Mouse (Mus musculus): ENCODE results near the gene Gpatch11. TPM values are rescaled to one million over a fixed set of nuclear protein-coding genes. Genes with fewer than 3 reads are reported as not detected.

The Gpatch11 gene
- polyA plus RNA-seq (2017; shearing (Covaris generic)): 99.6 TPM

DNA sequence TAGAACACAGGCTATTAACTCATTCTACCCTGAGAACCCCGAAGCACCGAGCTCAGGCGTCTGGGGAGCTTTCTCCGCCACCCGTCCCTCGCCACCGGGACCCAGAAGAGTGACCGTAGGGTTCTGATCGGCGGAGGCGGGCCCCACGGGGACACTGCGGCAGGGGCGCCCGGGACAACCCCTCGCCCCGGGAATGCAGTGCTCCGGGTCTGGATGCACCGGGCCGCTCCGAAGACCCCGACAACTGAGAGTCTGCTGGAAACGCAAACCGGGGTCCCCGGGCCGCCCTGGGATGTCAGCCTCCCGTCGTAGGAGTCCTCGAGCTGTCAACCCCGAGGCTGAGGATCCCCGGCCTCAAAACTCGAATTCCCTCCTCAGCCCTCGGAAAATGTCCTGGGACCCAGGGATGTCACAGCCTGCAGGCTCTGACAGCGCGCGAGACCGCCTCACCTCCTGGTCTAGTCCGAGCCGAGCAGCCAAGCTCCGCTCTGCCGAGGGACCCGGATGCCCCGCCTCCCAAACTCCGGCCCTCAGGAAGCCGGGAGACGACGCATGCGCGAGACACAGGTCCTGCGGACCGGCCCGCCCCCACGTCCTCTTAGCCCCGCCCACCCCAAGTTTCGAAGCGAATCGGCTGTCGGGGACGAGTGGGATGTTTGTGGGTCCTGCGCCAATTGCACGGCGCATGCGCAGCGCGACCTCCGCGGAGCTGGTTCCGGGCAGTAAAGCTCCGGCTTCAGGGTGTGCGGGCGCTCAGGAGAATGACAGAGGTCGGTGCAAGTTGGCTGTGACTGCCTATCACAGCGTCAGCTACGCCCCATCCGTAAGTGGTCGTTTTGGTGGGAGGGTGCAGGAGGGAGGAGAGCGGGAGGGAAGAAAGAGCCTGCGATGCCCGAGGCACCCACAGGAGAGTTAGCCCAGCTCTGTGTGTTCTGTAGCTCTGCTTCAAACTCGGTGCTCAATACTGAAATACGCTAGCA is at the start of gene Gpatch11, which contains the start of gene Heatr5b:
Gene Gpatch11, plus strand, starts transcription at position 712 of the 980 bp plus-strand sequence.
Gene Heatr5b, minus strand, starts transcription at position 509 of the 980 bp plus-strand sequence.

DNA sequence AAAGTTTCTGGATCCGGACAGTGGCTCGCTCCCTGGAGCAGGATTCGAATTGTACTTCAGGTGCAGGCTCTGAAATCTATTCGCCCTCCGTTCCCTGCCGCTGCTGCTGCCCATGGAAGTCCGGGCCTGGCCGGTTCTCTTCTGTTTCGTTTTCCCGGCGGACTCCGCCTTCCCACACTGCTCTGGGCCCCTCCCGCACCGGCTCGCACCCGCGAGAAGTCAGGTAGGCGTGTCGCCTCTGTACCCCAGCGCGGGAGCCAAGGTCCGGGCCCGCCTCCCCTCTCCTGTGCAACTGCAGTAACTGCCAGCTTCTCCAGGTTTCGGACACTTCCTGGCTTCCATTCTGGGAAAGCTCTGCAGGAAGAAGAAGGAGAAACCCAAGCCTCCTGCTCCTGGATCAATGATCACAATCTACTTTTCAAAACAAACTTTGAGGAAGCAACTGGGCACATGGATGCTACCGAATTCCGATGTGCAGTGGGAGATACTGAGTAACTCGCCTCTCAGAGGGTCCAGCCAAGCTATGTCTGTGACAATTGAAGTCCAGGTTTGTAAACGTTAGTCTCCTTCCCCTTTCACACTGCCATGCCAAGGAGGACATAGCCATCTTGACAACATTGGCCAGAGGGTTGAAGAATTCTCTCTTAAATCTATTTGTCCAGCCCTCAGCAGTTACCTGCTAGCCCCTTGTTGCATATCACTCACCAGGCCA is 47.2 kb downstream of the Gpatch11 start, which contains the start of gene Eif2ak2:
Gene Eif2ak2, minus strand, starts transcription at position 173 of the 712 bp plus-strand sequence.

Other genes with a start within 250 kb of the Gpatch11 start
- 11.8 TPM for gene Strn, start 98.4 kb upstream of the Gpatch11 start, polyA plus RNA-seq (2017; shearing (Covaris generic))
- gene Heatr5b, start 203 bp upstream of the Gpatch11 start, polyA plus RNA-seq (2017; shearing (Covaris generic)): 32.6 TPM
- gene Eif2ak2, start 47.0 kb downstream of the Gpatch11 start, polyA plus RNA-seq (2017; shearing (Covaris generic)): 27.8 TPM
- 0.48 TPM for gene Sult6b1, start 71.4 kb downstream of the Gpatch11 start, polyA plus RNA-seq (2017; shearing (Covaris generic))
- gene Cebpzos, start 80.9 kb downstream of the Gpatch11 start, polyA plus RNA-seq (2017; shearing (Covaris generic)): 74.0 TPM
- 97.2 TPM for gene Cebpz, start 101.5 kb downstream of the Gpatch11 start, polyA plus RNA-seq (2017; shearing (Covaris generic))
- gene Ndufaf7, start 101.6 kb downstream of the Gpatch11 start, polyA plus RNA-seq (2017; shearing (Covaris generic)): 53.7 TPM
- gene Prkd3, start 185.2 kb downstream of the Gpatch11 start, polyA plus RNA-seq (2017; shearing (Covaris generic)): 15.0 TPM
- gene Qpct, start 216.3 kb downstream of the Gpatch11 start, polyA plus RNA-seq (2017; shearing (Covaris generic)): 1.3 TPM